Mouse (Mus musculus) thymus, adult 2 months (tissue): ENCODE measurements around the gene Lpin2.

Experiments
- CTCF ChIP-seq: fragments of 200-500 bp; IDR thresholded peaks from 2 replicates; pipeline ENCODE4 v1.5.1; 2012; ENCODE audit warnings: mild to moderate bottlenecking, control low read depth, low read length, moderate library complexity, borderline replicate concordance; ENCODE audit not compliant: control insufficient read depth, poor library complexity, insufficient read depth; ENCODE audit errors: extremely low read depth
- POLR2A ChIP-seq: fragments of 200-500 bp; IDR thresholded peaks from 2 replicates; pipeline ENCODE4 v1.6.1; 2012; ENCODE audit warnings: mild to moderate bottlenecking, low read length, control low read depth, moderate library complexity; ENCODE audit not compliant: control insufficient read depth, poor library complexity, insufficient read depth; ENCODE audit errors: extremely low read depth

DNA sequence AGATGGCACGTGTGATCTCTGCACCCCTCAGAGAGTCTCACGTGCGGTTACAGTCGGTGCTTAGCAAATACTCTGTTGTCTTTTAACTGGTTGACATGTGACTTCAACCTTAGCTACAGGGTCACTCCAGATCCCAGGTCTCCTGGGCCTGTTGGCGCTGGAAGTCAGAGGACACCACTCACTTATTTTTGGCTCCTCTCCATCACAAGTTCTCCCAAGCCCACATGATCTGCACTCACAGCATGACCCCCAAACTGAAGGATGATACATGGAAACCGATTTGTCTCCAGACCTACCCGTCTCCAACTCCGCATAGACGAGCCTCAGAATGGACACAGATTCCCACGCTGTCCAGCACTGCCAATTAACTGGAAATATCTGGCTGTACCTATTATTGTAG lies 85.8 kb downstream of the Lpin2 start:
- TF ChIP-seq CTCF (no peak), POLR2A (no peak)
